Mouse (Mus musculus) lung, adult 2 months (tissue): ENCODE measurements at regions not wholly inside any gene's neighbourhood (a gene's known extent, or its start where the extent isn't known, plus 50 kb on each side); places are given as distances from the start of the nearest gene placed in this dataset.

ENCODE experiments used
- CTCF ChIP-seq: fragments of 200-500 bp; IDR thresholded peaks from 2 replicates; pipeline ENCODE4 v1.5.1; 2011; ENCODE audit warnings: mild to moderate bottlenecking, low read length, control low read depth; ENCODE audit not compliant: insufficient read depth
- POLR2A ChIP-seq: fragments of 200-500 bp; IDR thresholded peaks from 2 replicates; pipeline ENCODE4 v1.6.1; 2011; ENCODE audit warnings: low read depth, mild to moderate bottlenecking, control low read depth, low read length, borderline replicate concordance; ENCODE audit errors: extremely low read depth

- TF ChIP-seq CTCF (no peak), POLR2A (no peak)
Measured at GRCm38 (mm10) chr2:128493871-128494270, 97.1 kb upstream of the Spdye4c start.
